9 mouse cellular contexts compared by ENCODE assay signal in genomic region chr9:29332296-29333090, GRCm38 (mm10).
DNase-seq lines count a peak whose midpoint lies in the region; ATAC-seq and TF ChIP-seq lines count a peak whose summit lies in the region.
"Had no signal": no experiment of that assay in that cellular context is flagged by ENCODE, and none has a peak within 500 bp of the region (broad histone marks: within the 10 kb centered on the region; RNA-seq: fewer than 3 reads in every experiment).

No protein-coding gene starts in this region.

- no peak for TF ChIP-seq CTCF in lung, embryonic 14.5 days (IDR thresholded peaks at IDR 0.05; ENCODE audit: low read depth)

- ATAC-seq in lung, embryonic 14.5 days (ENCODE audit: insufficient read depth) = peak; percentile 92
- no peak for ATAC-seq in embryonic facial prominence, embryonic 11.5 days (replicated peaks; ENCODE audit: insufficient number of reproducible peaks, low FRiP score, low TSS enrichment, low read depth)
- ATAC-seq in kidney, embryonic 15.5 days (replicated peaks; ENCODE audit: low FRiP score) = peak; percentile 76
- no peak for ATAC-seq in CD4-positive, CD25-positive, alpha-beta regulatory T cell, adult 4 months

- no peaks in the 10 kb centered on the region for H3K36me3 ChIP-seq in lung, embryonic 14.5 days (ENCODE audit: insufficient read depth)
- H3K36me3 ChIP-seq in embryonic facial prominence, embryonic 11.5 days (replicated peaks; ENCODE audit: control insufficient read depth, insufficient read depth, low read depth, low read length) = no peaks in the 10 kb centered on the region
- H3K36me3 ChIP-seq in kidney, embryonic 15.5 days = no peaks in the 10 kb centered on the region
- H3K36me3 ChIP-seq: G1E had no signal

- H3K4me2 ChIP-seq in lung, embryonic 14.5 days = no peak overlapping the region
- H3K4me2 ChIP-seq in embryonic facial prominence, embryonic 11.5 days (ENCODE audit: low read depth, low read length) = no peak overlapping the region
- no peak overlapping the region for H3K4me2 ChIP-seq in kidney, embryonic 15.5 days

- DNase-seq in lung, embryonic 14.5 days = peak; percentile 69
- no peak for DNase-seq in lung, postnatal 4 days
- peak; percentile 15 for DNase-seq in embryonic facial prominence, embryonic 11.5 days (ENCODE audit: low spot score)
- no peak for DNase-seq in thymus, postnatal 10 days (ENCODE audit: low spot score in 2 of 2)
- DNase-seq in right cerebral cortex, postnatal 14 days = no peak
- DNase-seq: thymus, postnatal 4 days had no signal

- no peak overlapping the region for H3K4me3 ChIP-seq in lung, embryonic 14.5 days (ENCODE audit: low read depth, low read length)
- H3K4me3 ChIP-seq in embryonic facial prominence, embryonic 11.5 days (ENCODE audit: low read depth, low read length) = no peak overlapping the region
- H3K4me3 ChIP-seq in kidney, embryonic 15.5 days (replicated peaks) = no peak overlapping the region

- H3K9me3 ChIP-seq in lung, embryonic 14.5 days (ENCODE audit: low read depth, low read length) = no peaks in the 10 kb centered on the region
- H3K9me3 ChIP-seq in embryonic facial prominence, embryonic 11.5 days (replicated peaks; ENCODE audit: control insufficient read depth, low read length) = no peaks in the 10 kb centered on the region
- H3K9me3 ChIP-seq in kidney, embryonic 15.5 days (replicated peaks) = no peaks in the 10 kb centered on the region

- no peak overlapping the region for H3K9ac ChIP-seq in lung, embryonic 14.5 days
- no peak overlapping the region for H3K9ac ChIP-seq in embryonic facial prominence, embryonic 11.5 days (replicated peaks; ENCODE audit: low read length)
- no peak overlapping the region for H3K9ac ChIP-seq in kidney, embryonic 15.5 days

- no peaks in the 10 kb centered on the region for H3K27me3 ChIP-seq in lung, embryonic 14.5 days (ENCODE audit: insufficient read depth, low read length)
- no peaks in the 10 kb centered on the region for H3K27me3 ChIP-seq in embryonic facial prominence, embryonic 11.5 days (ENCODE audit: control insufficient read depth, insufficient read depth, low read length)
- H3K27me3 ChIP-seq in kidney, embryonic 15.5 days = no peaks in the 10 kb centered on the region

- H3K27ac ChIP-seq in lung, embryonic 14.5 days (ENCODE audit: low read depth) = peak overlapping the region; percentile 85
- no peak overlapping the region for H3K27ac ChIP-seq in embryonic facial prominence, embryonic 11.5 days (replicated peaks; ENCODE audit: low read depth, low read length)
- H3K27ac ChIP-seq in kidney, embryonic 15.5 days = peak overlapping the region; percentile 79

- 10% methylated on average over 3 of the region's 3 CpGs for WGBS in lung, embryonic 14.5 days
- 22% methylated on average over 3 of the region's 3 CpGs for WGBS in embryonic facial prominence, embryonic 11.5 days
- WGBS in kidney, embryonic 15.5 days = 14% methylated on average over 3 of the region's 3 CpGs

- H3K4me1 ChIP-seq in lung, embryonic 14.5 days (ENCODE audit: insufficient read depth) = peaks cover 4% of the 10 kb centered on the region; the same call in 1 of the 2 replicates
- H3K4me1 ChIP-seq in embryonic facial prominence, embryonic 11.5 days (ENCODE audit: control insufficient read depth, insufficient read depth, low read length) = no peaks in the 10 kb centered on the region
- peaks cover 14% of the 10 kb centered on the region for H3K4me1 ChIP-seq in kidney, embryonic 15.5 days

Comparison
In these comparisons a context has a peak if more than half of its experiments do, and no peak if none do; other contexts are left out.
1. DNase-seq: peak in lung, embryonic 14.5 days (single experiment) and embryonic facial prominence, embryonic 11.5 days (single experiment); none in lung, postnatal 4 days (0 of 2), thymus, postnatal 10 days (0 of 2) and right cerebral cortex, postnatal 14 days (single experiment).
2. ATAC-seq: peak in lung, embryonic 14.5 days (single experiment) and kidney, embryonic 15.5 days (single experiment); none in embryonic facial prominence, embryonic 11.5 days (single experiment) and CD4-positive, CD25-positive, alpha-beta regulatory T cell, adult 4 months (single experiment).